Mouse (Mus musculus): ENCODE measurements at regions not wholly inside any gene's neighbourhood (a gene's known extent, or its start where the extent isn't known, plus 50 kb on each side); places are given as distances from the start of the nearest gene placed in this dataset.

GRCm38 (mm10) chr2:9464818-9465217, 416.2 kb upstream of the 4930412O13Rik start:
- Histone ChIP-seq H3K27me3 (ENCODE audit: control insufficient read depth in 1 of 2, insufficient read depth in 2 of 2, low read length in 2 of 2) (no peaks in the 10 kb centered on the region), H3K27ac (ENCODE audit: control insufficient read depth, low read depth, low read length) (no peak overlapping the region), H3K4me3 (ENCODE audit: control insufficient read depth in 1 of 2, insufficient read depth in 1 of 2, low read depth in 2 of 2, low read length in 2 of 2) (no peak overlapping the region), H3K9me3 (replicated peaks; ENCODE audit: insufficient read depth, low read length) (no peaks in the 10 kb centered on the region), H3K79me2 (ENCODE audit: control insufficient read depth, insufficient read depth, low read length, poor library complexity) (no peaks in the 10 kb centered on the region), H3K9ac (ENCODE audit: control insufficient read depth, low read depth, low read length, poor library complexity, severe bottlenecking) (no peak overlapping the region), H3K4me1 (ENCODE audit: control insufficient read depth in 1 of 2, insufficient read depth in 2 of 2, low read length in 2 of 2) (no peaks in the 10 kb centered on the region), H3K36me3 (ENCODE audit: control insufficient read depth in 1 of 2, insufficient read depth in 2 of 2, low read length in 2 of 2) (no peaks in the 10 kb centered on the region)
- no peak for DNase-seq (ENCODE audit: low read depth, low spot score)
- TF ChIP-seq MYC (IDR thresholded peaks at IDR 0.05; ENCODE audit: low read depth, low read length), result no peak
- no peak for TF ChIP-seq MXI1 (IDR thresholded peaks at IDR 0.05; ENCODE audit: low read depth, low read length)
- TF ChIP-seq BHLHE40 (IDR thresholded peaks at IDR 0.05; ENCODE audit: borderline replicate concordance, low read depth, low read length), result no peak
- no peak for TF ChIP-seq E2F4 (IDR thresholded peaks at IDR 0.05; ENCODE audit: borderline replicate concordance, low read depth, low read length)
- no peak for TF ChIP-seq GATA1 (IDR thresholded peaks at IDR 0.05; ENCODE audit: low read depth, low read length)
- TF ChIP-seq MAFK (IDR thresholded peaks at IDR 0.05; ENCODE audit: borderline replicate concordance, low read depth, low read length), result no peak
- TF ChIP-seq SIN3A (IDR thresholded peaks at IDR 0.05; ENCODE audit: low read length), result no peak
- TF ChIP-seq ETS1 (IDR thresholded peaks at IDR 0.05; ENCODE audit: low read depth, low read length), result no peak
- TF ChIP-seq MAZ (IDR thresholded peaks at IDR 0.05; ENCODE audit: low read depth, low read length), result no peak
- TF ChIP-seq RAD21 (IDR thresholded peaks at IDR 0.05; ENCODE audit: low read depth, low read length), result no peak
- TF ChIP-seq ZNF384 (IDR thresholded peaks at IDR 0.05; ENCODE audit: low read depth, low read length), result no peak
- TF ChIP-seq MEF2A (IDR thresholded peaks at IDR 0.05; ENCODE audit: extremely low read depth, insufficient replicate concordance, low read depth, low read length, poor library complexity, severe bottlenecking), result no peak
- TF ChIP-seq ELF1 (IDR thresholded peaks at IDR 0.05; ENCODE audit: low read depth, low read length), result no peak
- TF ChIP-seq TAL1 (IDR thresholded peaks at IDR 0.05; ENCODE audit: low read length), result no peak
- no peak for TF ChIP-seq ZC3H11A (IDR thresholded peaks at IDR 0.05; ENCODE audit: low read depth, low read length)

GRCm38 (mm10) chr2:9467573-9467972, 413.5 kb upstream of the 4930412O13Rik start:
- Histone ChIP-seq H3K27ac (ENCODE audit: control insufficient read depth, low read depth, low read length) (no peak overlapping the region), H3K4me3 (ENCODE audit: control insufficient read depth in 1 of 2, insufficient read depth in 1 of 2, low read depth in 2 of 2, low read length in 2 of 2) (no peak overlapping the region), H3K27me3 (ENCODE audit: control insufficient read depth in 1 of 2, insufficient read depth in 2 of 2, low read length in 2 of 2) (no peaks in the 10 kb centered on the region), H3K36me3 (ENCODE audit: control insufficient read depth in 1 of 2, insufficient read depth in 2 of 2, low read length in 2 of 2) (no peaks in the 10 kb centered on the region), H3K9ac (ENCODE audit: control insufficient read depth, low read depth, low read length, poor library complexity, severe bottlenecking) (no peak overlapping the region), H3K9me3 (replicated peaks; ENCODE audit: insufficient read depth, low read length) (no peaks in the 10 kb centered on the region), H3K79me2 (ENCODE audit: control insufficient read depth, insufficient read depth, low read length, poor library complexity) (no peaks in the 10 kb centered on the region), H3K4me1 (ENCODE audit: control insufficient read depth in 1 of 2, insufficient read depth in 2 of 2, low read length in 2 of 2) (no peaks in the 10 kb centered on the region)
- no peak for TF ChIP-seq RAD21 (IDR thresholded peaks at IDR 0.05; ENCODE audit: low read depth, low read length)
- TF ChIP-seq TAL1 (IDR thresholded peaks at IDR 0.05; ENCODE audit: low read length), result no peak
- TF ChIP-seq ZMIZ1 (IDR thresholded peaks at IDR 0.05; ENCODE audit: low read depth, low read length), result no peak
- no peak for TF ChIP-seq USF2 (IDR thresholded peaks at IDR 0.05; ENCODE audit: borderline replicate concordance in 1 of 2, insufficient read depth in 1 of 2, low read depth in 1 of 2, low read length in 2 of 2)
- no peak for TF ChIP-seq MAFK (IDR thresholded peaks at IDR 0.05; ENCODE audit: borderline replicate concordance, low read depth, low read length)
- no peak for TF ChIP-seq ETS1 (IDR thresholded peaks at IDR 0.05; ENCODE audit: low read depth, low read length)
- no peak for TF ChIP-seq MAZ (IDR thresholded peaks at IDR 0.05; ENCODE audit: low read depth, low read length)
- no peak for TF ChIP-seq MXI1 (IDR thresholded peaks at IDR 0.05; ENCODE audit: low read depth, low read length)
- TF ChIP-seq ELF1 (IDR thresholded peaks at IDR 0.05; ENCODE audit: low read depth, low read length), result no peak
- no peak for TF ChIP-seq MYB (IDR thresholded peaks at IDR 0.05; ENCODE audit: low read depth, low read length)
- no peak for TF ChIP-seq ZC3H11A (IDR thresholded peaks at IDR 0.05; ENCODE audit: low read depth, low read length)
- no peak for TF ChIP-seq POLR2AphosphoS2 (IDR thresholded peaks at IDR 0.05; ENCODE audit: low read length)
- no peak for DNase-seq (ENCODE audit: low read depth, low spot score)
